ENCODE assay signal across 22 mouse cellular contexts in genomic region chr8:8593812-8594211, GRCm38 (mm10).
"Had no signal": no experiment of that assay in that cellular context is flagged by ENCODE, and none has a peak within 500 bp of the region (broad histone marks: within the 10 kb centered on the region; RNA-seq: fewer than 3 reads in every experiment).

No protein-coding gene starts in this region.

- H3K4me3 ChIP-seq: layer of hippocampus, adult 2 months; left cerebral cortex, adult 2 months; limb, embryonic 12.5 days; limb, embryonic 15.5 days; liver, embryonic 15.5 days had no signal

- H3K36me3 ChIP-seq: limb, embryonic 12.5 days; limb, embryonic 15.5 days; liver, embryonic 15.5 days had no signal

- H3K27ac ChIP-seq: kidney, postnatal 0 days; layer of hippocampus, adult 2 months; left cerebral cortex, adult 2 months; limb, embryonic 12.5 days; limb, embryonic 15.5 days; liver, embryonic 15.5 days; stomach, postnatal 0 days had no signal

- DNase-seq: kidney, adult 2 months; kidney, postnatal 25 days; layer of hippocampus, adult 9-11 months; layer of hippocampus, postnatal 36 days; lung, adult 2 months; lung, postnatal 4 days; midbrain, embryonic 14.5 days; right cerebral cortex, postnatal 14 days; right cerebral cortex, postnatal 4 days; thymus, adult 2 months; thymus, postnatal 14 days; thymus, postnatal 4 days had no signal

- ATAC-seq: intestine, postnatal 0 days had no signal

- H3K27me3 ChIP-seq: limb, embryonic 12.5 days; limb, embryonic 15.5 days; liver, embryonic 15.5 days had no signal

- H3K4me1 ChIP-seq: limb, embryonic 12.5 days; limb, embryonic 15.5 days; liver, embryonic 15.5 days had no signal

- H3K9ac ChIP-seq: limb, embryonic 12.5 days; limb, embryonic 15.5 days; liver, embryonic 15.5 days had no signal

- H3K4me2 ChIP-seq: limb, embryonic 12.5 days; limb, embryonic 15.5 days; liver, embryonic 11.5 days; liver, embryonic 15.5 days; midbrain, embryonic 11.5 days had no signal

- H3K9me3 ChIP-seq: limb, embryonic 15.5 days; liver, embryonic 15.5 days had no signal
